Mouse (Mus musculus) midbrain, embryonic 12.5 days (tissue): ENCODE measurements around the gene Adam11. TPM values are rescaled to one million over a fixed set of nuclear protein-coding genes. Genes with fewer than 3 reads are reported as not detected.
A peak's percentile ranks its signal among the peaks of the same experiment; 100 is the strongest.

Source experiments
- ATAC-seq: fragments of 200-750 bp; cut with Nextera tagmentation; 2 replicates; pipeline ENCODE4 v1.8.0; 2017; ENCODE audit warnings: low read depth, moderate TSS enrichment, moderate library complexity; ENCODE audit not compliant: low FRiP score
- H3K27ac ChIP-seq: fragments of 300-500 bp; sonication (generic); replicated peaks from 2 replicates; pipeline ENCODE4 v1.5.1; 2016; ENCODE audit warnings: mild to moderate bottlenecking
- H3K27me3 ChIP-seq: fragments of 300-500 bp; sonication (generic); 2 replicates; pipeline ENCODE4 v1.6.1; 2016; ENCODE audit warnings: mild to moderate bottlenecking
- H3K36me3 ChIP-seq: fragments of 300-500 bp; sonication (generic); 2 replicates; pipeline ENCODE4 v1.6.1; 2016
- H3K4me1 ChIP-seq: fragments of 300-500 bp; sonication (generic); 2 replicates; pipeline ENCODE4 v1.6.1; 2016
- H3K4me2 ChIP-seq: fragments of 300-500 bp; sonication (generic); replicated peaks from 2 replicates; pipeline ENCODE4 v1.6.1; 2016; ENCODE audit warnings: mild to moderate bottlenecking, moderate library complexity
- H3K4me3 ChIP-seq: fragments of 300-500 bp; sonication (generic); 2 replicates; pipeline ENCODE4 v1.5.1; 2016; ENCODE audit warnings: mild to moderate bottlenecking
- H3K9ac ChIP-seq: fragments of 300-500 bp; sonication (generic); replicated peaks from 2 replicates; pipeline ENCODE4 v1.6.1; 2016; ENCODE audit warnings: mild to moderate bottlenecking, moderate library complexity
- H3K9me3 ChIP-seq: fragments of 300-500 bp; sonication (generic); 2 replicates; pipeline ENCODE4 v1.6.1; 2016; ENCODE audit warnings: mild to moderate bottlenecking
- WGBS: fragments of 180-500 bp; shearing (Covaris S2); methylation state at CpG from one replicate; pipeline ENCODE4 v1.1.7; 2016; 5-methylcytosine and 5-hydroxymethylcytosine counted together
- polyA plus RNA-seq: library from polyadenylated mRNA; unstranded; fragments of >200 nt; fragmentation: Nextera tagmentation; extraction: Ambion mirVana; gene quantifications from 2 replicates; pipeline ENCODE4 v1.2.1, GENCODE M21; 2016

Adam11 gene
- polyA plus RNA-seq, 1 experiment from 2014 or later, result 28.8 TPM

- Histone ChIP-seq H3K27me3 (peaks cover 18% of the 10 kb centered on the region), H3K4me1 (peaks cover 12% of the 10 kb centered on the region), H3K36me3 (peaks cover 7% of the 10 kb centered on the region; the same call in 1 of the 2 replicates), H3K4me2 (no peak overlapping the region), H3K9me3 (no peaks in the 10 kb centered on the region), H3K4me3 (no peak overlapping the region), H3K9ac (no peak overlapping the region), H3K27ac (no peak overlapping the region)
- 93% methylated on average over 4 of the region's 4 CpGs for WGBS
- ATAC-seq, result no peak
These were observed 20.3 kb downstream of the Adam11 start for GRCm38 (mm10) chr11:102781523-102781922.

- Histone ChIP-seq H3K4me1 (0 out of 2 replicates have a peak, but pooled peaks cover 3% of the 10 kb centered on the region), H3K4me2 (no peak overlapping the region), H3K27ac (no peak overlapping the region), H3K9ac (no peak overlapping the region), H3K9me3 (no peaks in the 10 kb centered on the region), H3K27me3 (0 out of 2 replicates have a peak, but pooled peaks cover 6% of the 10 kb centered on the region), H3K4me3 (no peak overlapping the region), H3K36me3 (no peaks in the 10 kb centered on the region)
- WGBS, result 63% methylated on average over 7 of the region's 7 CpGs
- ATAC-seq, result no peak
These were observed 22.2 kb downstream of the Adam11 start for GRCm38 (mm10) chr11:102783443-102783842.

GRCm38 (mm10) chr11:102787688-102788177 is 26.5 kb downstream of the Adam11 start:
- Histone ChIP-seq H3K27ac (no peak overlapping the region), H3K4me2 (no peak overlapping the region)
- ATAC-seq, result no peak

GRCm38 (mm10) chr11:102791682-102792445 is 30.6 kb downstream of the Adam11 start:
- H3K36me3 ChIP-seq, result no peaks in the 10 kb centered on the region
- no peaks in the 10 kb centered on the region for H3K9me3 ChIP-seq
- WGBS, result 71% methylated on average over 14 of the region's 14 CpGs
- H3K27ac ChIP-seq, result no peak overlapping the region
- no peak overlapping the region for H3K9ac ChIP-seq
- H3K27me3 ChIP-seq, result no peaks in the 10 kb centered on the region
- H3K4me2 ChIP-seq, result no peak overlapping the region
- no peak overlapping the region for H3K4me3 ChIP-seq
- H3K4me1 ChIP-seq, result no peaks in the 10 kb centered on the region
- ATAC-seq, result no peak

More at GRCm38 (mm10) chr11:102787688-102788177, 26.5 kb downstream of the Adam11 start:
- Histone ChIP-seq H3K4me1 (no peaks in the 10 kb centered on the region), H3K9ac (no peak overlapping the region), H3K4me3 (no peak overlapping the region), H3K9me3 (no peaks in the 10 kb centered on the region), H3K27me3 (no peaks in the 10 kb centered on the region), H3K36me3 (no peaks in the 10 kb centered on the region)
- WGBS, result 76% methylated on average over 5 of the region's 5 CpGs

GRCm38 (mm10) chr11:102794157-102794556 is 32.9 kb downstream of the Adam11 start:
- Histone ChIP-seq H3K4me2 (no peak overlapping the region), H3K27ac (no peak overlapping the region), H3K4me3 (no peak overlapping the region), H3K4me1 (no peaks in the 10 kb centered on the region), H3K9ac (no peak overlapping the region), H3K9me3 (no peaks in the 10 kb centered on the region), H3K27me3 (no peaks in the 10 kb centered on the region), H3K36me3 (peaks cover 17% of the 10 kb centered on the region)
- WGBS, result 57% methylated on average over 8 of the region's 8 CpGs
- no peak for ATAC-seq

- WGBS, result 89% methylated on average over 5 of the region's 5 CpGs
- H3K4me3 ChIP-seq, result no peak overlapping the region
- no peak overlapping the region for H3K27ac ChIP-seq
- H3K4me1 ChIP-seq, result no peaks in the 10 kb centered on the region
- H3K36me3 ChIP-seq, result peaks cover 54% of the 10 kb centered on the region
- no peak for ATAC-seq
- H3K9ac ChIP-seq, result no peak overlapping the region
- 0 out of 2 replicates have a peak, but pooled peaks cover 3% of the 10 kb centered on the region for H3K9me3 ChIP-seq
- no peaks in the 10 kb centered on the region for H3K27me3 ChIP-seq
- no peak overlapping the region for H3K4me2 ChIP-seq
These were observed 42.2 kb downstream of the Adam11 start for GRCm38 (mm10) chr11:102803453-102803852.

- Histone ChIP-seq H3K9me3 (0 out of 2 replicates have a peak, but pooled peaks cover 3% of the 10 kb centered on the region), H3K36me3 (peaks cover 20% of the 10 kb centered on the region), H3K9ac (no peak overlapping the region), H3K4me2 (no peak overlapping the region), H3K27me3 (no peaks in the 10 kb centered on the region), H3K27ac (no peak overlapping the region), H3K4me1 (peaks cover 7% of the 10 kb centered on the region), H3K4me3 (no peak overlapping the region)
- WGBS, result 83% methylated on average over 5 of the region's 5 CpGs
- ATAC-seq, result no peak
These were observed 47.0 kb downstream of the Adam11 start for GRCm38 (mm10) chr11:102808246-102808645.

GRCm38 (mm10) chr11:102810721-102811485 is 49.7 kb downstream of the Adam11 start:
- H3K36me3 ChIP-seq, result 0 out of 2 replicates have a peak, but pooled peaks cover 4% of the 10 kb centered on the region
- H3K9me3 ChIP-seq, result no peaks in the 10 kb centered on the region
- no peaks in the 10 kb centered on the region for H3K27me3 ChIP-seq
- no peak overlapping the region for H3K4me2 ChIP-seq
- H3K4me3 ChIP-seq, result no peak overlapping the region
- WGBS, result 79% methylated on average over 4 of the region's 4 CpGs
- H3K27ac ChIP-seq, result no peak overlapping the region
- no peak overlapping the region for H3K9ac ChIP-seq
- peaks cover 15% of the 10 kb centered on the region for H3K4me1 ChIP-seq
- no peak for ATAC-seq

GRCm38 (mm10) chr11:102814881-102815280 is 53.6 kb downstream of the Adam11 start:
- no peak overlapping the region for H3K4me3 ChIP-seq
- ATAC-seq, result no peak
- H3K36me3 ChIP-seq, result 0 out of 2 replicates have a peak, but pooled peaks cover 4% of the 10 kb centered on the region
- no peaks in the 10 kb centered on the region for H3K27me3 ChIP-seq
- no peaks in the 10 kb centered on the region for H3K9me3 ChIP-seq
- no peak overlapping the region for H3K27ac ChIP-seq
- peaks cover 31% of the 10 kb centered on the region for H3K4me1 ChIP-seq
- no peak overlapping the region for H3K9ac ChIP-seq
- H3K4me2 ChIP-seq, result no peak overlapping the region

GRCm38 (mm10) chr11:102818121-102819020 is 57.1 kb downstream of the Adam11 start:
- H3K4me2 ChIP-seq, result peak overlapping the region; percentile 64
- peaks cover 14% of the 10 kb centered on the region for H3K27me3 ChIP-seq
- WGBS, result under 1% methylated on average over 67 of the region's 92 CpGs
- peak overlapping the region; percentile 97 for H3K9ac ChIP-seq
- H3K36me3 ChIP-seq, result no peaks in the 10 kb centered on the region
- H3K4me3 ChIP-seq, result peak overlapping the region; percentile 95
- ATAC-seq, result peak; percentile 72
- no peaks in the 10 kb centered on the region for H3K9me3 ChIP-seq
- H3K27ac ChIP-seq, result peak overlapping the region; percentile 94
- peaks cover 31% of the 10 kb centered on the region for H3K4me1 ChIP-seq

- WGBS, result under 1% methylated on average over 64 of the region's 97 CpGs
- Histone ChIP-seq H3K4me1 (peaks cover 31% of the 10 kb centered on the region), H3K4me2 (peak within 1 kb of the TSS; percentile 64), H3K4me3 (peak within 1 kb of the TSS; percentile 95), H3K27ac (peak within 1 kb of the TSS; percentile 94), H3K9ac (peak within 1 kb of the TSS; percentile 97), H3K9me3 (no peaks in the 10 kb centered on the region), H3K36me3 (no peaks in the 10 kb centered on the region), H3K27me3 (peaks cover 14% of the 10 kb centered on the region)
- ATAC-seq, result peak; percentile 92
These were observed 58.0 kb downstream of the Adam11 start, which contains the start of gene Gjc1 for GRCm38 (mm10) chr11:102819021-102819782. TSS of gene Gjc1 (minus strand) at chr11:102819700.
